Mouse (Mus musculus): ENCODE data around the gene Lrpprc. TPM values are rescaled to one million over a fixed set of nuclear protein-coding genes. Genes with fewer than 3 reads are reported as not detected.
"Not testable (repeated sequence)": the region's sequence is repeated elsewhere in the genome, so short reads cannot be mapped to it uniquely, and the experiment has no call there.

The Lrpprc gene
- polyA plus RNA-seq (2016; fragmentation: Nextera tagmentation; extraction: Ambion mirVana), result 56.7 and 58.0 TPM in 2 replicates

- under 1% methylated on average over 51 of the region's 51 CpGs for WGBS
- peaks cover 21% of the 10 kb centered on the region for H3K36me3 ChIP-seq (replicated peaks)
- H3K9me3 ChIP-seq, result no peaks in the 10 kb centered on the region
- H3K4me1 ChIP-seq, result peaks cover 24% of the 10 kb centered on the region
- H3K4me3 ChIP-seq, result peak within 1 kb of the TSS; percentile 97
- peak within 1 kb of the TSS; percentile 96 for H3K27ac ChIP-seq (replicated peaks)
- DNase-seq (ENCODE audit: low spot score), result peak; percentile 96
- no peaks in the 10 kb centered on the region for H3K27me3 ChIP-seq (replicated peaks; ENCODE audit: low read depth, poor library complexity, severe bottlenecking)
These were observed at the start of gene Lrpprc for GRCm38 (mm10) chr17:84790447-84791098. Gene Lrpprc (minus strand): TSS chr17:84790789.

- WGBS, result 8% methylated on average over 3 of the region's 3 CpGs
- Histone ChIP-seq H3K4me3 (no peak overlapping the region), H3K9me3 (no peaks in the 10 kb centered on the region), H3K4me1 (no peaks in the 10 kb centered on the region), H3K27ac (replicated peaks) (no peak overlapping the region), H3K36me3 (replicated peaks) (no peaks in the 10 kb centered on the region), H3K27me3 (replicated peaks; ENCODE audit: low read depth, poor library complexity, severe bottlenecking) (no peaks in the 10 kb centered on the region)
- DNase-seq (ENCODE audit: low spot score), result peak; percentile 64
These were observed 47.2 kb upstream of the Lrpprc start for GRCm38 (mm10) chr17:84837780-84838179.

GRCm38 (mm10) chr17:84835249-84835648 lies 44.7 kb upstream of the Lrpprc start:
- Histone ChIP-seq H3K9me3 (no peaks in the 10 kb centered on the region), H3K36me3 (replicated peaks) (no peaks in the 10 kb centered on the region), H3K4me1 (no peaks in the 10 kb centered on the region), H3K27me3 (replicated peaks; ENCODE audit: low read depth, poor library complexity, severe bottlenecking) (no peaks in the 10 kb centered on the region), H3K4me3 (no peak overlapping the region), H3K27ac (replicated peaks) (no peak overlapping the region)
- DNase-seq (ENCODE audit: low spot score), result no peak
- WGBS, result 85% methylated on average over 9 of the region's 9 CpGs

GRCm38 (mm10) chr17:84832346-84832745 lies 41.8 kb upstream of the Lrpprc start:
- Histone ChIP-seq H3K9me3 (no peaks in the 10 kb centered on the region), H3K4me1 (no peaks in the 10 kb centered on the region), H3K36me3 (replicated peaks) (no peaks in the 10 kb centered on the region), H3K27ac (replicated peaks) (no peak overlapping the region), H3K4me3 (no peak overlapping the region), H3K27me3 (replicated peaks; ENCODE audit: low read depth, poor library complexity, severe bottlenecking) (no peaks in the 10 kb centered on the region)
- DNase-seq (ENCODE audit: low spot score), result no peak
- WGBS, result 67% methylated on average over 8 of the region's 8 CpGs

GRCm38 (mm10) chr17:84828301-84828700 lies 37.7 kb upstream of the Lrpprc start:
- WGBS, result 91% methylated on average over 6 of the region's 6 CpGs
- H3K9me3 ChIP-seq, result no peaks in the 10 kb centered on the region
- H3K27ac ChIP-seq (replicated peaks), result no peak overlapping the region
- no peaks in the 10 kb centered on the region for H3K4me1 ChIP-seq
- H3K4me3 ChIP-seq, result no peak overlapping the region
- no peaks in the 10 kb centered on the region for H3K36me3 ChIP-seq (replicated peaks)
- no peak for DNase-seq (ENCODE audit: low spot score)
- H3K27me3 ChIP-seq (replicated peaks; ENCODE audit: low read depth, poor library complexity, severe bottlenecking), result no peaks in the 10 kb centered on the region

GRCm38 (mm10) chr17:84820603-84821002 lies 30.0 kb upstream of the Lrpprc start:
- no peaks in the 10 kb centered on the region for H3K4me1 ChIP-seq
- peak; percentile 61 for DNase-seq (ENCODE audit: low spot score)
- H3K27me3 ChIP-seq (replicated peaks; ENCODE audit: low read depth, poor library complexity, severe bottlenecking), result no peaks in the 10 kb centered on the region
- H3K27ac ChIP-seq (replicated peaks), result no peak overlapping the region
- H3K4me3 ChIP-seq, result no peak overlapping the region
- H3K36me3 ChIP-seq (replicated peaks), result no peaks in the 10 kb centered on the region
- 14% methylated on average over 4 of the region's 4 CpGs for WGBS
- no peaks in the 10 kb centered on the region for H3K9me3 ChIP-seq

GRCm38 (mm10) chr17:84818390-84818789 lies 27.8 kb upstream of the Lrpprc start:
- Histone ChIP-seq H3K36me3 (replicated peaks) (no peaks in the 10 kb centered on the region), H3K27me3 (replicated peaks; ENCODE audit: low read depth, poor library complexity, severe bottlenecking) (no peaks in the 10 kb centered on the region), H3K4me3 (no peak overlapping the region), H3K9me3 (no peaks in the 10 kb centered on the region), H3K4me1 (no peaks in the 10 kb centered on the region), H3K27ac (replicated peaks) (no peak overlapping the region)
- DNase-seq (ENCODE audit: low spot score), result no peak
- WGBS, result 86% methylated on average over 5 of the region's 5 CpGs

- Histone ChIP-seq H3K27ac (replicated peaks) (no peak overlapping the region), H3K27me3 (replicated peaks; ENCODE audit: low read depth, poor library complexity, severe bottlenecking) (no peaks in the 10 kb centered on the region)
These were observed 25.4 kb upstream of the Lrpprc start for GRCm38 (mm10) chr17:84816014-84816461.

GRCm38 (mm10) chr17:84814905-84815304 lies 24.3 kb upstream of the Lrpprc start:
- Histone ChIP-seq H3K27ac (replicated peaks) (no peak overlapping the region), H3K4me3 (no peak overlapping the region), H3K9me3 (no peaks in the 10 kb centered on the region), H3K4me1 (no peaks in the 10 kb centered on the region), H3K27me3 (replicated peaks; ENCODE audit: low read depth, poor library complexity, severe bottlenecking) (no peaks in the 10 kb centered on the region), H3K36me3 (replicated peaks) (no peaks in the 10 kb centered on the region)
- WGBS, result 82% methylated on average over 7 of the region's 7 CpGs
- no peak for DNase-seq (ENCODE audit: low spot score)

More at GRCm38 (mm10) chr17:84816014-84816461, 25.4 kb upstream of the Lrpprc start:
- Histone ChIP-seq H3K9me3 (no peaks in the 10 kb centered on the region), H3K4me1 (no peaks in the 10 kb centered on the region), H3K4me3 (no peak overlapping the region), H3K36me3 (replicated peaks) (no peaks in the 10 kb centered on the region)
- DNase-seq (ENCODE audit: low spot score), result no peak
- 83% methylated on average over 9 of the region's 9 CpGs for WGBS

- not testable (repeated sequence) for H3K27me3 ChIP-seq (replicated peaks; ENCODE audit: low read depth, poor library complexity, severe bottlenecking); H3K27ac ChIP-seq (replicated peaks); DNase-seq (ENCODE audit: low spot score); H3K4me3 ChIP-seq; H3K4me1 ChIP-seq; H3K36me3 ChIP-seq (replicated peaks); H3K9me3 ChIP-seq
- 86% methylated on average over 14 of the region's 14 CpGs for WGBS
These were observed 23.6 kb upstream of the Lrpprc start for GRCm38 (mm10) chr17:84814192-84814591.

GRCm38 (mm10) chr17:84792006-84792405 lies 1.4 kb upstream of the Lrpprc start:
- H3K36me3 ChIP-seq (replicated peaks), result peaks cover 10% of the 10 kb centered on the region
- WGBS, result 80% methylated on average over 5 of the region's 5 CpGs
- no peaks in the 10 kb centered on the region for H3K9me3 ChIP-seq
- H3K4me1 ChIP-seq, result peaks cover 24% of the 10 kb centered on the region
- H3K27ac ChIP-seq (replicated peaks), result no peak overlapping the region
- no peaks in the 10 kb centered on the region for H3K27me3 ChIP-seq (replicated peaks; ENCODE audit: low read depth, poor library complexity, severe bottlenecking)
- DNase-seq (ENCODE audit: low spot score), result no peak
- H3K4me3 ChIP-seq, result peak overlapping the region; percentile 97; the same call in 1 of the 2 replicates

GRCm38 (mm10) chr17:84791156-84791555 lies 567 bp upstream of the Lrpprc start:
- H3K4me3 ChIP-seq, result peak overlapping the region; percentile 97
- no peaks in the 10 kb centered on the region for H3K9me3 ChIP-seq
- H3K4me1 ChIP-seq, result peaks cover 24% of the 10 kb centered on the region
- H3K36me3 ChIP-seq (replicated peaks), result peaks cover 18% of the 10 kb centered on the region
- WGBS, result 11% methylated on average over 8 of the region's 8 CpGs
- H3K27ac ChIP-seq (replicated peaks), result peak overlapping the region; percentile 96
- no peaks in the 10 kb centered on the region for H3K27me3 ChIP-seq (replicated peaks; ENCODE audit: low read depth, poor library complexity, severe bottlenecking)
- DNase-seq (ENCODE audit: low spot score), result peak; percentile 21

- under 1% methylated on average over 22 of the region's 22 CpGs for WGBS
- H3K27me3 ChIP-seq (replicated peaks; ENCODE audit: low read depth, poor library complexity, severe bottlenecking), result no peaks in the 10 kb centered on the region
- no peak for DNase-seq (ENCODE audit: low spot score)
- H3K4me1 ChIP-seq, result peaks cover 24% of the 10 kb centered on the region
- no peaks in the 10 kb centered on the region for H3K9me3 ChIP-seq
- H3K27ac ChIP-seq (replicated peaks), result peak overlapping the region; percentile 96
- H3K36me3 ChIP-seq (replicated peaks), result peaks cover 27% of the 10 kb centered on the region
- peak overlapping the region; percentile 97 for H3K4me3 ChIP-seq
These were observed 546 bp downstream of the Lrpprc start for GRCm38 (mm10) chr17:84790043-84790442.

All from embryonic facial prominence, embryonic 10.5 days (tissue).